Mouse (Mus musculus) neural tube, embryonic 14.5 days (tissue): ENCODE results near the gene C2cd3. TPM values are rescaled to one million over a fixed set of nuclear protein-coding genes. Genes with fewer than 3 reads are reported as not detected.

ENCODE experiments used
- ATAC-seq: fragments of 200-750 bp; cut with Nextera tagmentation; 2 replicates; pipeline ENCODE4 v1.8.0; 2017; ENCODE audit warnings: low read depth, mild to moderate bottlenecking, moderate TSS enrichment, moderate library complexity
- H3K27ac ChIP-seq: fragments of 300-500 bp; sonication (generic); 2 replicates; pipeline ENCODE4 v1.5.1; 2014; ENCODE audit warnings: low read depth, mild to moderate bottlenecking, control low read depth, low read length, moderate library complexity, mixed read lengths
- H3K27me3 ChIP-seq: fragments of 300-500 bp; sonication (generic); 2 replicates; pipeline ENCODE4 v1.6.1; 2014; ENCODE audit warnings: low read length; ENCODE audit not compliant: control insufficient read depth, insufficient read depth
- H3K36me3 ChIP-seq: fragments of 300-500 bp; sonication (generic); 2 replicates; pipeline ENCODE4 v1.6.1; 2014; ENCODE audit warnings: low read length, mixed read lengths; ENCODE audit not compliant: control insufficient read depth, insufficient read depth
- H3K4me1 ChIP-seq: fragments of 300-500 bp; sonication (generic); 2 replicates; pipeline ENCODE4 v1.6.1; 2014; ENCODE audit warnings: low read length; ENCODE audit not compliant: control insufficient read depth, insufficient read depth
- H3K4me2 ChIP-seq: fragments of 300-500 bp; sonication (generic); 2 replicates; pipeline ENCODE4 v1.6.1; 2014; ENCODE audit warnings: mild to moderate bottlenecking, low read depth, low read length, control low read depth
- H3K4me3 ChIP-seq: fragments of 300-500 bp; sonication (generic); 2 replicates; pipeline ENCODE4 v1.5.1; 2014; ENCODE audit warnings: low read depth, low read length, control low read depth, mixed read lengths
- H3K9ac ChIP-seq: fragments of 300-500 bp; sonication (generic); replicated peaks from 2 replicates; pipeline ENCODE4 v1.6.1; 2014; ENCODE audit warnings: low read depth, mild to moderate bottlenecking, control low read depth, low read length, mixed read lengths
- H3K9me3 ChIP-seq: fragments of 300-500 bp; sonication (generic); 2 replicates; pipeline ENCODE4 v1.6.1; 2016; ENCODE audit warnings: low read length; ENCODE audit not compliant: control insufficient read depth
- WGBS: fragments of 180-500 bp; shearing (Covaris S2); extraction: QIAGEN DNeasy Blood & Tissue Kit; methylation state at CpG from one replicate; pipeline ENCODE4 v1.1.7; 2014; 5-methylcytosine and 5-hydroxymethylcytosine counted together
- polyA plus RNA-seq: library from polyadenylated mRNA; unstranded; fragments of >200 nt; fragmentation: Nextera tagmentation; extraction: Ambion mirVana; gene quantifications from 2 replicates; pipeline ENCODE4 v1.2.1, GENCODE M21; 2014

The C2cd3 gene
- polyA plus RNA-seq, result 22.9 and 23.0 TPM in 2 replicates

GRCm38 (mm10) chr7:100371495-100372451, at the start of gene C2cd3, which contains the start of gene Ppme1:
Gene C2cd3 (plus strand): TSS chr7:100372233.
Gene Ppme1 (minus strand): TSS chr7:100372307.
- Histone ChIP-seq H3K4me2 (peak within 1 kb of the TSS; percentile 55), H3K9ac (peak within 1 kb of the TSS; percentile 85), H3K36me3 (no peaks in the 10 kb centered on the region; the same call in 1 of the 2 replicates), H3K4me1 (peaks cover 19% of the 10 kb centered on the region), H3K27me3 (no peaks in the 10 kb centered on the region), H3K27ac (peak within 1 kb of the TSS; percentile 91), H3K9me3 (no peaks in the 10 kb centered on the region), H3K4me3 (peak within 1 kb of the TSS; percentile 74)
- WGBS, result under 1% methylated on average over 54 of the region's 54 CpGs
- ATAC-seq, result peak; percentile 98

GRCm38 (mm10) chr7:100323721-100324120, 48.3 kb upstream of the C2cd3 start:
- WGBS, result 84% methylated on average over 3 of the region's 3 CpGs
- no peak for ATAC-seq
- Histone ChIP-seq H3K4me1 (no peaks in the 10 kb centered on the region), H3K4me2 (no peak overlapping the region), H3K9me3 (no peaks in the 10 kb centered on the region), H3K9ac (no peak overlapping the region), H3K27ac (no peak overlapping the region), H3K27me3 (no peaks in the 10 kb centered on the region), H3K4me3 (no peak overlapping the region), H3K36me3 (peaks cover 10% of the 10 kb centered on the region; the same call in 1 of the 2 replicates)

GRCm38 (mm10) chr7:100325482-100325881, 46.6 kb upstream of the C2cd3 start:
- WGBS, result 77% methylated on average over 6 of the region's 6 CpGs
- Histone ChIP-seq H3K9me3 (no peaks in the 10 kb centered on the region), H3K4me1 (no peaks in the 10 kb centered on the region), H3K4me2 (no peak overlapping the region), H3K27me3 (no peaks in the 10 kb centered on the region), H3K27ac (no peak overlapping the region), H3K9ac (no peak overlapping the region), H3K4me3 (no peak overlapping the region), H3K36me3 (peaks cover 16% of the 10 kb centered on the region; the same call in 1 of the 2 replicates)
- ATAC-seq, result no peak

GRCm38 (mm10) chr7:100327514-100327913, 44.5 kb upstream of the C2cd3 start:
- no peak overlapping the region for H3K4me3 ChIP-seq
- no peak overlapping the region for H3K27ac ChIP-seq
- 84% methylated on average over 7 of the region's 7 CpGs for WGBS
- no peaks in the 10 kb centered on the region for H3K27me3 ChIP-seq
- H3K4me1 ChIP-seq, result no peaks in the 10 kb centered on the region
- H3K36me3 ChIP-seq, result peaks cover 30% of the 10 kb centered on the region; the same call in 1 of the 2 replicates
- no peak for ATAC-seq
- no peaks in the 10 kb centered on the region for H3K9me3 ChIP-seq
- no peak overlapping the region for H3K9ac ChIP-seq
- no peak overlapping the region for H3K4me2 ChIP-seq

- Histone ChIP-seq H3K36me3 (peaks cover 40% of the 10 kb centered on the region), H3K27ac (no peak overlapping the region), H3K4me3 (no peak overlapping the region), H3K9ac (no peak overlapping the region), H3K27me3 (no peaks in the 10 kb centered on the region), H3K4me1 (no peaks in the 10 kb centered on the region), H3K4me2 (no peak overlapping the region), H3K9me3 (no peaks in the 10 kb centered on the region)
- WGBS, result 96% methylated on average over 4 of the region's 4 CpGs
- no peak for ATAC-seq
Observed at GRCm38 (mm10) chr7:100328636-100329035, 43.4 kb upstream of the C2cd3 start.

- Histone ChIP-seq H3K36me3 (peaks cover 63% of the 10 kb centered on the region), H3K9ac (no peak overlapping the region), H3K4me1 (no peaks in the 10 kb centered on the region), H3K27me3 (no peaks in the 10 kb centered on the region), H3K4me3 (no peak overlapping the region), H3K9me3 (no peaks in the 10 kb centered on the region), H3K27ac (no peak overlapping the region), H3K4me2 (no peak overlapping the region)
- 97% methylated on average over 3 of the region's 3 CpGs for WGBS
- ATAC-seq, result no peak
Observed at GRCm38 (mm10) chr7:100331269-100331668, 40.8 kb upstream of the C2cd3 start.

- peaks cover 66% of the 10 kb centered on the region for H3K36me3 ChIP-seq
Observed at GRCm38 (mm10) chr7:100335921-100336320, 36.1 kb upstream of the C2cd3 start.

GRCm38 (mm10) chr7:100354984-100355383, 17.0 kb upstream of the C2cd3 start:
- Histone ChIP-seq H3K4me1 (no peaks in the 10 kb centered on the region), H3K27me3 (no peaks in the 10 kb centered on the region), H3K9ac (no peak overlapping the region), H3K27ac (no peak overlapping the region), H3K36me3 (peaks cover 6% of the 10 kb centered on the region), H3K9me3 (no peaks in the 10 kb centered on the region), H3K4me2 (no peak overlapping the region), H3K4me3 (no peak overlapping the region)
- WGBS, result 94% methylated on average over 4 of the region's 4 CpGs
- ATAC-seq, result no peak

More at GRCm38 (mm10) chr7:100335921-100336320, 36.1 kb upstream of the C2cd3 start:
- Histone ChIP-seq H3K4me2 (no peak overlapping the region), H3K4me3 (no peak overlapping the region), H3K4me1 (no peaks in the 10 kb centered on the region), H3K9ac (no peak overlapping the region), H3K27ac (no peak overlapping the region), H3K9me3 (no peaks in the 10 kb centered on the region), H3K27me3 (no peaks in the 10 kb centered on the region)
- no peak for ATAC-seq
- 98% methylated on average over 2 of the region's 2 CpGs for WGBS

GRCm38 (mm10) chr7:100356324-100356723, 15.7 kb upstream of the C2cd3 start:
- Histone ChIP-seq H3K4me1 (no peaks in the 10 kb centered on the region), H3K27ac (no peak overlapping the region), H3K36me3 (peaks cover 6% of the 10 kb centered on the region), H3K4me2 (no peak overlapping the region), H3K9ac (no peak overlapping the region), H3K27me3 (no peaks in the 10 kb centered on the region), H3K4me3 (no peak overlapping the region), H3K9me3 (no peaks in the 10 kb centered on the region)
- WGBS, result 79% methylated on average over 5 of the region's 5 CpGs
- no peak for ATAC-seq
